Mouse (Mus musculus): ENCODE data around the gene Mroh9. TPM values are rescaled to one million over a fixed set of nuclear protein-coding genes. Genes with fewer than 3 reads are reported as not detected.

Mroh9 gene
- total RNA-seq, 2 experiments from 2014 or later, result not detected

DNA sequence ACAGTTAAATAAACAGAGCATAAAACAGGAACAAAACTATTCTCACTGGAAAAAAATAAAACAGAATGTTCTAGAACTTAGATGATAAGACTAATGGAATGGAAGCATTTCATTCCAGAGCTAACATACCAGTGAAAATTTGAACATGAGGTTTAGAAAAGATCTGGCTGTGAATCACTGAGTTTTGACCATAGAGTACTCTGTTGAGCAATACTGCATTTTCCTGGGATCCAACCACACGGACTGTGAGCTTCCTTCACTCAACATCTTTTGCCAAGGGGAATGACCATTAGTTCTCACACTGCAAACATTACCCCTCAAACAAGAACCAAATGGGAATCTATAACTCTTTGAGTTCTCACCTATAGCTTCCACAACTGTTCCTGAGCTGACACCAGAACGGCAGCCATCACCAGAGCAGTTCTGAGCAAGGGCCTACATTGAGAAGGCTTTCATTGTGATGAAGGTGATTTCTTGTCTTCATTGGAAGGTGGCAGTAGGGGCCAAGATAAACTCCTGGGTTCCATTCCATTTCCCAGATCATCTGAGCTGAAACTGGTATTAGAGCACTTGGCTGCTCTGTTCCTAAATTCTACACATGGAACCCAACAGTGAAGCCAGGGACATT, 99.2 kb downstream of the Mroh9 start:
- intact Hi-C loops (cut with DNase I), result no loop called here

DNA sequence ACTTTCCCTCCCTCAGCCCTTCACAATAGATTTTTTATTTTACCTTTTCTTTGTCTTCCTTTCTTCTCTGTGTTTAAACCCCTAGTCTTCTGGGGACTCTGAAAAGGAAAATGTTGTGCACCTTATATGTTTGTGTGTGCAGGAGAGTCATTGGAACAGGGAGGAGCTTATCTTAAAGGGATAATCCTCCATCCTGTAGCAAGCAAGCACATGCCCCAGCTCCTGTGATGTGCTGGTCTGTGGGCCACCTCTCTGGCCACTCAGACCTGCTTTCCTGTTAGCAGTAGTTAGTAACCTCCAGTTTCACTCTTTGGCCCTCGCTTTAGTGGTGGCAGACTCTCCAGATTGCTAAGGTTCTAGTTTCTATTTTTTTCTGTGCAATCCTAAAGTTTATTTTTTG, 101.0 kb downstream of the Mroh9 start, which contains the start of gene Fmo3:
TSS of gene Fmo3 (minus strand) at position 101 of the 400 bp plus-strand sequence.
- no peak for DNase-seq (ENCODE audit: low spot score in 2 of 2)
- intact Hi-C loops (cut with DNase I), result no loop called here

More for the DNA sequence above, 99.2 kb downstream of the Mroh9 start:
- DNase-seq (ENCODE audit: low spot score in 2 of 2), result no peak

Other genes with a start within 250 kb of the Mroh9 start
- gene Fmo1, start 219.1 kb downstream of the Mroh9 start, total RNA-seq (2021), result 10 to 100 TPM; 10.8 to 13.9 TPM
- 1 to 10 TPM; 3.2 to 4.0 TPM for gene Fmo2, start 186.9 kb downstream of the Mroh9 start, total RNA-seq (2021)
- gene Fmo6, start 148.2 kb downstream of the Mroh9 start, total RNA-seq (2021), result not detected
- not detected for gene Fmo3, start 101.1 kb downstream of the Mroh9 start, total RNA-seq (2021)
- gene Prrx1, start 228.0 kb upstream of the Mroh9 start, total RNA-seq (2021), result 1 to 10 TPM; 5.2 to 5.3 TPM

Measured in left cerebral cortex, postnatal 36 days (tissue).